Mouse (Mus musculus) hindbrain, embryonic 16.5 days (tissue): ENCODE measurements around the gene Pde4a. TPM values are rescaled to one million over a fixed set of nuclear protein-coding genes. Genes with fewer than 3 reads are reported as not detected.
"Not testable (repeated sequence)": the region's sequence is repeated elsewhere in the genome, so short reads cannot be mapped to it uniquely, and the experiment has no call there.

Experiments
- ATAC-seq: fragments of 200-750 bp; cut with Nextera tagmentation; 2 replicates; pipeline ENCODE4 v1.8.0; 2017; ENCODE audit warnings: moderate TSS enrichment, moderate library complexity
- H3K27ac ChIP-seq: fragments of 300-500 bp; sonication (generic); 2 replicates; pipeline ENCODE4 v1.5.1; 2014; ENCODE audit warnings: low read depth, mild to moderate bottlenecking, control low read depth, low read length, moderate library complexity
- H3K27me3 ChIP-seq: fragments of 300-500 bp; sonication (generic); replicated peaks from 2 replicates; pipeline ENCODE4 v1.6.1; 2014; ENCODE audit warnings: low read length; ENCODE audit not compliant: control insufficient read depth, insufficient read depth
- H3K36me3 ChIP-seq: fragments of 300-500 bp; sonication (generic); 2 replicates; pipeline ENCODE4 v1.6.1; 2014; ENCODE audit warnings: mild to moderate bottlenecking, low read length, moderate library complexity, mixed read lengths; ENCODE audit not compliant: control insufficient read depth, insufficient read depth
- H3K4me1 ChIP-seq: fragments of 300-500 bp; sonication (generic); 2 replicates; pipeline ENCODE4 v1.6.1; 2014; ENCODE audit warnings: low read depth, low read length; ENCODE audit not compliant: control insufficient read depth, insufficient read depth
- H3K4me2 ChIP-seq: fragments of 300-500 bp; sonication (generic); 2 replicates; pipeline ENCODE4 v1.6.1; 2014; ENCODE audit warnings: mild to moderate bottlenecking, low read length, control low read depth, moderate library complexity
- H3K4me3 ChIP-seq: fragments of 300-500 bp; sonication (generic); 2 replicates; pipeline ENCODE4 v1.5.1; 2014; ENCODE audit warnings: mild to moderate bottlenecking, low read length, control low read depth, moderate library complexity
- H3K9ac ChIP-seq: fragments of 300-500 bp; sonication (generic); 2 replicates; pipeline ENCODE4 v1.6.1; 2014; ENCODE audit warnings: low read depth, mild to moderate bottlenecking, control low read depth, low read length, moderate library complexity
- H3K9me3 ChIP-seq: fragments of 300-500 bp; sonication (generic); 2 replicates; pipeline ENCODE4 v1.6.1; 2014; ENCODE audit warnings: mild to moderate bottlenecking, low read length, moderate library complexity; ENCODE audit not compliant: control insufficient read depth
- WGBS: fragments of 180-500 bp; shearing (Covaris S2); extraction: QIAGEN DNeasy Blood & Tissue Kit; methylation state at CpG from one replicate; pipeline ENCODE4 v1.1.7; 2014; 5-methylcytosine and 5-hydroxymethylcytosine counted together
- polyA plus RNA-seq: library from polyadenylated mRNA; unstranded; fragments of >200 nt; fragmentation: Nextera tagmentation; extraction: Ambion mirVana; gene quantifications from 2 replicates; pipeline ENCODE4 v1.2.1, GENCODE M21; 2015

Pde4a gene
- polyA plus RNA-seq, 1 experiment from 2014 or later: 50.5 TPM

GRCm38 (mm10) chr9:21189905-21190304, 24.4 kb downstream of the Pde4a start:
- Histone ChIP-seq H3K4me3 (no peak overlapping the region), H3K4me1 (no peaks in the 10 kb centered on the region), H3K36me3 (no peaks in the 10 kb centered on the region), H3K4me2 (no peak overlapping the region), H3K9ac (no peak overlapping the region), H3K27me3 (no peaks in the 10 kb centered on the region), H3K9me3 (no peaks in the 10 kb centered on the region), H3K27ac (no peak overlapping the region)
- 36% methylated on average over 7 of the region's 7 CpGs for WGBS
- ATAC-seq: no peak

- no peaks in the 10 kb centered on the region for H3K36me3 ChIP-seq
- H3K4me1 ChIP-seq: peaks cover 1% of the 10 kb centered on the region; the same call in 1 of the 2 replicates
- H3K27ac ChIP-seq: no peak overlapping the region
- no peak overlapping the region for H3K4me3 ChIP-seq
- no peak overlapping the region for H3K4me2 ChIP-seq
- no peak overlapping the region for H3K9ac ChIP-seq
- no peaks in the 10 kb centered on the region for H3K27me3 ChIP-seq
- H3K9me3 ChIP-seq: no peaks in the 10 kb centered on the region
- no peak for ATAC-seq
- 56% methylated on average over 3 of the region's 3 CpGs for WGBS
Measured at GRCm38 (mm10) chr9:21190670-21191069, 25.2 kb downstream of the Pde4a start.

GRCm38 (mm10) chr9:21193786-21194185, 28.3 kb downstream of the Pde4a start:
- H3K4me3 ChIP-seq: no peak overlapping the region
- H3K4me2 ChIP-seq: no peak overlapping the region
- no peaks in the 10 kb centered on the region for H3K27me3 ChIP-seq
- H3K27ac ChIP-seq: no peak overlapping the region
- ATAC-seq: no peak
- no peak overlapping the region for H3K9ac ChIP-seq
- H3K9me3 ChIP-seq: no peaks in the 10 kb centered on the region
- peaks cover 7% of the 10 kb centered on the region for H3K4me1 ChIP-seq
- H3K36me3 ChIP-seq: no peaks in the 10 kb centered on the region
- 91% methylated on average over 3 of the region's 3 CpGs for WGBS

GRCm38 (mm10) chr9:21194787-21195493, 29.4 kb downstream of the Pde4a start:
- ATAC-seq: no peak
- Histone ChIP-seq H3K36me3 (0 out of 2 replicates have a peak, but pooled peaks cover 2% of the 10 kb centered on the region), H3K9ac (no peak overlapping the region), H3K9me3 (no peaks in the 10 kb centered on the region), H3K27me3 (no peaks in the 10 kb centered on the region), H3K4me1 (peaks cover 7% of the 10 kb centered on the region), H3K27ac (no peak overlapping the region), H3K4me2 (no peak overlapping the region), H3K4me3 (no peak overlapping the region)
- WGBS: 77% methylated on average over 4 of the region's 4 CpGs

GRCm38 (mm10) chr9:21195736-21196505, 30.4 kb downstream of the Pde4a start:
- peak overlapping the region; percentile 75; the same call in 1 of the 2 replicates for H3K4me3 ChIP-seq
- WGBS: 46% methylated on average over 7 of the region's 7 CpGs
- H3K4me2 ChIP-seq: peak overlapping the region; percentile 76
- H3K27ac ChIP-seq: peak overlapping the region; percentile 71; the same call in 1 of the 2 replicates
- not testable (repeated sequence) for H3K36me3 ChIP-seq, H3K4me1 ChIP-seq, H3K27me3 ChIP-seq, H3K9ac ChIP-seq, H3K9me3 ChIP-seq
- peak; percentile 9 for ATAC-seq

GRCm38 (mm10) chr9:21196521-21197433, 31.3 kb downstream of the Pde4a start:
- peak overlapping the region; percentile 75 for H3K4me3 ChIP-seq
- peak; percentile 88 for ATAC-seq
- peak overlapping the region; percentile 71 for H3K27ac ChIP-seq
- H3K9me3 ChIP-seq: no peaks in the 10 kb centered on the region
- 9% methylated on average over 17 of the region's 19 CpGs for WGBS
- H3K4me2 ChIP-seq: peak overlapping the region; percentile 76
- H3K4me1 ChIP-seq: peaks cover 7% of the 10 kb centered on the region
- peak overlapping the region; percentile 78 for H3K9ac ChIP-seq
- no peaks in the 10 kb centered on the region for H3K27me3 ChIP-seq
- peaks cover 7% of the 10 kb centered on the region for H3K36me3 ChIP-seq

- H3K9me3 ChIP-seq: no peaks in the 10 kb centered on the region
- H3K36me3 ChIP-seq: peaks cover 7% of the 10 kb centered on the region
- peak; percentile 84 for ATAC-seq
- H3K27ac ChIP-seq: peak overlapping the region; percentile 41; the same call in 1 of the 2 replicates
- H3K4me2 ChIP-seq: peak overlapping the region; percentile 76
- peak overlapping the region; percentile 78 for H3K9ac ChIP-seq
- H3K27me3 ChIP-seq: no peaks in the 10 kb centered on the region
- 5% methylated on average over 4 of the region's 4 CpGs for WGBS
- peaks cover 7% of the 10 kb centered on the region for H3K4me1 ChIP-seq
- peak overlapping the region; percentile 75 for H3K4me3 ChIP-seq
Measured at GRCm38 (mm10) chr9:21197981-21198380, 32.5 kb downstream of the Pde4a start.

GRCm38 (mm10) chr9:21198960-21199359, 33.4 kb downstream of the Pde4a start:
- no peak for ATAC-seq
- peaks cover 10% of the 10 kb centered on the region for H3K36me3 ChIP-seq
- peak overlapping the region; percentile 75; the same call in 1 of the 2 replicates for H3K4me3 ChIP-seq
- no peak overlapping the region for H3K4me2 ChIP-seq
- no peak overlapping the region for H3K27ac ChIP-seq
- no peak overlapping the region for H3K9ac ChIP-seq
- H3K9me3 ChIP-seq: no peaks in the 10 kb centered on the region
- no peaks in the 10 kb centered on the region for H3K27me3 ChIP-seq
- 80% methylated on average over 3 of the region's 3 CpGs for WGBS
- peaks cover 7% of the 10 kb centered on the region for H3K4me1 ChIP-seq
